Mouse (Mus musculus) intestine, embryonic 16.5 days (tissue): Measurements from ENCODE around the gene Irf7. TPM values are rescaled to one million over a fixed set of nuclear protein-coding genes. Genes with fewer than 3 reads are reported as not detected.
"Not testable (repeated sequence)": the region's sequence is repeated elsewhere in the genome, so short reads cannot be mapped to it uniquely, and the experiment has no call there.

Experiments
- ATAC-seq: fragments of 200-750 bp; cut with Nextera tagmentation; 2 replicates; pipeline ENCODE4 v1.8.0; 2017; ENCODE audit warnings: moderate TSS enrichment, moderate library complexity
- H3K27ac ChIP-seq: fragments of 300-500 bp; sonication (generic); 2 replicates; pipeline ENCODE4 v1.5.1; 2014; ENCODE audit warnings: mild to moderate bottlenecking, low read length
- H3K27me3 ChIP-seq: fragments of 300-500 bp; sonication (generic); replicated peaks from 2 replicates; pipeline ENCODE4 v1.6.1; 2014; ENCODE audit warnings: low read length, control low read depth, mixed read lengths; ENCODE audit not compliant: control insufficient read depth, insufficient read depth
- H3K36me3 ChIP-seq: fragments of 300-500 bp; sonication (generic); 2 replicates; pipeline ENCODE4 v1.6.1; 2014; ENCODE audit warnings: low read length, control low read depth; ENCODE audit not compliant: control insufficient read depth, insufficient read depth
- H3K4me1 ChIP-seq: fragments of 300-500 bp; sonication (generic); 2 replicates; pipeline ENCODE4 v1.6.1; 2014; ENCODE audit warnings: low read length, control low read depth, mixed read lengths; ENCODE audit not compliant: control insufficient read depth, insufficient read depth
- H3K4me2 ChIP-seq: fragments of 300-500 bp; sonication (generic); 2 replicates; pipeline ENCODE4 v1.6.1; 2014; ENCODE audit warnings: low read depth, low read length, control low read depth
- H3K4me3 ChIP-seq: fragments of 300-500 bp; sonication (generic); 2 replicates; pipeline ENCODE4 v1.5.1; 2014; ENCODE audit warnings: mild to moderate bottlenecking, low read length
- H3K9ac ChIP-seq: fragments of 300-500 bp; sonication (generic); 2 replicates; pipeline ENCODE4 v1.6.1; 2014; ENCODE audit warnings: low read depth, low read length
- H3K9me3 ChIP-seq: fragments of 300-500 bp; sonication (generic); 2 replicates; pipeline ENCODE4 v1.6.1; 2016; ENCODE audit warnings: low read length, control low read depth; ENCODE audit not compliant: control insufficient read depth
- WGBS: fragments of 180-500 bp; shearing (Covaris S2); extraction: QIAGEN DNeasy Blood & Tissue Kit; methylation state at CpG from one replicate; pipeline ENCODE4 v1.1.7; 2014; 5-methylcytosine and 5-hydroxymethylcytosine counted together
- polyA plus RNA-seq: library from polyadenylated mRNA; unstranded; fragments of >200 nt; fragmentation: Nextera tagmentation; extraction: Ambion mirVana; gene quantifications from 2 replicates; pipeline ENCODE4 v1.2.1, GENCODE M21; 2015

The Irf7 gene
- polyA plus RNA-seq, 1 experiment from 2014 or later, result 6.5 TPM

DNA sequence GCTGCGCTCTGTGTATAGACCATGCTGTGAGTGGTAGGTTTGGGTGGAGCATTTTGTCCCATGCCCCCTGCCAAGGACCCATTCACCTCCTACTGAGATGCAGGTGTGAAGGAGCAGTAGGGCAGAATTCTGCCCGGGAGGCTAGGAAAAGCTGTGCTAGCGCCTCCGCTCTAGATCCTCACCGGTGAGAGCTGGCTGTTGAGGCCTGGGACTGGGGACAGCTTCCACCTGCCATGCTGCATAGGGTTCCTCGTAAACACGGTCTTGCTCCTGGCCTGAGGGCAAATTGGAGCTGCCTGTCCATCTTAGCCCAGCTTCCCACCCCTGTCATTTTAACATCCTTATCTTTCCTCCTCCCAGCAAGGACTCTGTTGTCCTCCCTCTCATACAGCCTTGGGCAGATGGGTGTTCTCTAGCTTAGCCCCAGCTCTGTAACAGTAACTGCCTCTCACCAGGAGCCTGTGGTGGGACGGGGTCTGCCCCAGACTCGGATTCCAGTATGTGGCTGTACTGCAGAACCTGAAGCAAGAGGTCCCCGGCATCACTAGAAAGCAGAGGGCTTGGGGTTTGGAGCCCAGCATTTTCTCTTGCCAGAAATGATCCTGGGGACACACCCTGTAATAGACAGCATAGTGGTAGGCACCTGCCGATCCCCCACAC is 2.1 kb downstream of the Irf7 start:
- Histone ChIP-seq H3K27ac (no peak overlapping the region), H3K4me3 (no peak overlapping the region), H3K4me1 (peaks cover 12% of the 10 kb centered on the region), H3K9me3 (no peaks in the 10 kb centered on the region), H3K36me3 (peaks cover 24% of the 10 kb centered on the region), H3K27me3 (no peaks in the 10 kb centered on the region), H3K9ac (no peak overlapping the region), H3K4me2 (no peak overlapping the region)
- no peak for ATAC-seq
- 72% methylated on average over 11 of the region's 11 CpGs for WGBS

DNA sequence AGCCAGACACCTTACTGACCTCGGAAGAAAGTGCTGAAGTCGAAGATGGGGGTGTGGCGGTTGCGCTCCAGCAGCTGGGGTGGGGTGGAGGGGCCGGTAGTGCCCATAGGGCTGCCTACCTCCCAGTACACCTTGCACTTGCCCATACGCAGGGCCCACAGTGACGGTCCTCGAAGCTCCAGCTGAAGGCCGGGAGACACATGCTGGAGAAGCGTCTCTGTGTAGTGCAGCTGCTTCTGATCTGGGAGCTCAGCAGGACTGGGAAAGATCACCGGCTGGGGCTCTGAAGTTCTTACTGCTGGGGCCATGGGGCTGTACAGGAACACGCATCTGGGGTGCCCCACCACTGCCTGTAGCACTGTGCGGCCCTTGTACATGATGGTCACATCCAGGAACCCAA is 2.6 kb downstream of the Irf7 start:
- Histone ChIP-seq H3K4me2 (no peak overlapping the region), H3K9me3 (no peaks in the 10 kb centered on the region), H3K4me1 (peaks cover 12% of the 10 kb centered on the region), H3K27ac (no peak overlapping the region), H3K4me3 (no peak overlapping the region), H3K36me3 (peaks cover 28% of the 10 kb centered on the region), H3K9ac (no peak overlapping the region), H3K27me3 (no peaks in the 10 kb centered on the region)
- ATAC-seq, result no peak
- 90% methylated on average over 13 of the region's 13 CpGs for WGBS

DNA sequence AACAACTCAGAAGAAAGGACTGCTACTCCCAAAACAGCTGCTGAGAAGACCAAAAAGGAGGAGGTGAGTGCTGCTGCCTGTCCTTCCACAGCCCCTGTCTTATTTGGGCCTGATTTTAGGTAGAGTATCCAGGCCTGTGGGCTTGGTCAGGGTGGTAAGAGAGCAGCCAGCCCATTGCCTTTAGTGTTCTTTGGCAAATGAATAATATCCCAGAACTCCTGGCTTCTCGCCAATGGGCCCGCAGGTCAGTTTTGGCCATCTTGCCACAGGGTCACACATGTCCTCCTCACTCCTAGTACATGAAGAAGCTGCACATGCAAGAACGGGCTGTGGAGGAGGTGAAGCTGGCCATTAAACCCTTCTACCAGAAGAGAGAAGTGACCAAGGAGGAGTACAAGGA is 4.8 kb downstream of the Irf7 start:
- Histone ChIP-seq H3K9ac (no peak overlapping the region), H3K4me1 (peaks cover 10% of the 10 kb centered on the region), H3K9me3 (no peaks in the 10 kb centered on the region), H3K4me3 (no peak overlapping the region), H3K27me3 (no peaks in the 10 kb centered on the region), H3K36me3 (peaks cover 42% of the 10 kb centered on the region), H3K27ac (no peak overlapping the region), H3K4me2 (no peak overlapping the region)
- ATAC-seq, result no peak
- 93% methylated on average over 3 of the region's 3 CpGs for WGBS

DNA sequence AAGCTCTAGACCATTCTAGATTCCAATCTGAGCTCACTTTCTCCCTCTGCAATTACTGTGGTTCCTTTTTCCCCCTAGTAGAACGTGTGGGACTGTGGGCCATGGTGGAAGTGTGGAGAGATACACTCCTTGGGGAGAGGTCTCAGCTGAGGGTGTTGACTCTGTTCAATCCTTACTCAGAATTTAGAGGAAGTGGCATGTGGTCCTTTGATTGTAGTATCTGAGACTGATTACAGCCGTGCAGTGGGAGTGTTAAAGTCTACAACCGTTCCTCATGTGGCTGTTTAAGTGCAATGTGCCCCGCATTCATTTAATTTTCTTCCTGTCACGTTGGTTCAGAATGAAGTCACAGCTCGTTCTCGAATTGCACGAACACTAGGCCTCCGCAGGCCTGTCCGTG is 10.1 kb downstream of the Irf7 start:
- Histone ChIP-seq H3K4me2 (no peak overlapping the region), H3K9ac (no peak overlapping the region), H3K36me3 (peaks cover 44% of the 10 kb centered on the region), H3K9me3 (no peaks in the 10 kb centered on the region), H3K27me3 (no peaks in the 10 kb centered on the region), H3K4me3 (no peak overlapping the region), H3K27ac (no peak overlapping the region), H3K4me1 (no peaks in the 10 kb centered on the region)
- WGBS, result 90% methylated on average over 10 of the region's 10 CpGs
- no peak for ATAC-seq

DNA sequence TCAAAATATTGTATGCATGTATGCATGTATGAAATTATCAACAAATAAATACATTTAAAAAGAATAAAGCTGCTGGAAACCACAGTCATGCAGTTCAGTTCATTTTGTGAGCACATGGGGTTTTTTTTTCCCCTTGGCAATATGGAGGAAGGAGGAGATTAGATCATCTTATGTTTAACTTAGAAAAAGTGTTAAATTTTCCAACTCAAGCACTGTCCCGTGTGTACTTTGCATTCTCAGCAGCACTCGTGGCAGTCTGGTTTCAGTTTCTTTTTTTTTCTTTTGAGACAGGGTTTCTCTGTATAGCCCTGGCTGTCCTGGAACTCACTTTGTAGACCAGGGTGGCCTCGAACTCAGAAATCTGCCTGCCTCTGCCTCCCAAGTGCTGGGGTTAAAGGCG is 15.8 kb downstream of the Irf7 start:
- not testable (repeated sequence) for H3K9ac ChIP-seq, H3K27me3 ChIP-seq, H3K9me3 ChIP-seq, H3K4me2 ChIP-seq, ATAC-seq, H3K4me3 ChIP-seq, H3K4me1 ChIP-seq, H3K27ac ChIP-seq
- WGBS, result 81% methylated on average over 4 of the region's 4 CpGs
- peaks cover 32% of the 10 kb centered on the region for H3K36me3 ChIP-seq

DNA sequence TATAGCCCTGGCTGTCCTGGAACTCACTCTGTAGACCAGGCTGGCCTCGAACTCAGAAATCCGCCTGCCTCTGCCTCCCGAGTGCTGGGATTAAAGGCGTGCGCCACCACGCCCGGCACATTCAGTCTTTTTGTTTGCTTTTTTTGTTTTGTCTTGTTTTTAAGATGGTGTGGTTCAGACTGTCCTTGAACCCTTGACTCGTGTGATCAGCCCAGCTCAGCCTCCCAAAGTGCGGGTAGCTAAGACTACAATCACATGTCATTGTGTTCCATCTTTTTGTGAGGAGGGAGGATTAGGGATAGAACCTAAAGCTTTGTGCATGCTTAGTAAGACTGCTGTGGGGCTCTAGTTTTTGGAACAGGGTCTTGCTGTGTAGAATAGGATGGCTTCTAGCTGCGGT is 34.7 kb downstream of the Irf7 start:
- H3K4me2 ChIP-seq, result no peak overlapping the region
- H3K36me3 ChIP-seq, result peaks cover 19% of the 10 kb centered on the region

DNA sequence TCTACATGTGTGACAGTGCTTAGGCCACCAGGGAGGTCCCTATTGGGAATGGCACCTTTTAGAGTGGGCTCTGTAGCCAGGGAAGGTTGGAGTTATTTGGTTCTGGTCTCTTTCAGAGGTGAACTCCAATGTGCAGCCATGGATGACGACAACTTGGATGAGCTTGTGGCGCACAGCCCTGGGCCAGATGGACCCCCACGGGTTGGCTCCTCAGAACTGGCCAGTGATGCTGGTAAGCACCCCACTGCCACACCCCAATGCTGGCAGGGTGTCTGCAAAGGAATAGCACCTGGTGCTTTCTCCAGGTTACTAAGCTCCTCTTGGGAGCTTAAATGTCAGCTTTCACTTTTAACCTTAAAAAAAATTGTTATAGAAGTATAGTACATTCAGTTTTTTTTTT is 35.2 kb downstream of the Irf7 start:
- no peaks in the 10 kb centered on the region for H3K27me3 ChIP-seq
- H3K27ac ChIP-seq, result no peak overlapping the region
- H3K4me3 ChIP-seq, result no peak overlapping the region
- no peak overlapping the region for H3K4me2 ChIP-seq
- peaks cover 18% of the 10 kb centered on the region for H3K36me3 ChIP-seq
- no peaks in the 10 kb centered on the region for H3K9me3 ChIP-seq
- peaks cover 8% of the 10 kb centered on the region for H3K4me1 ChIP-seq
- no peak overlapping the region for H3K9ac ChIP-seq
- no peak for ATAC-seq
- 93% methylated on average over 3 of the region's 3 CpGs for WGBS

More for the DNA sequence above, 34.7 kb downstream of the Irf7 start:
- Histone ChIP-seq H3K27ac (no peak overlapping the region), H3K9ac (no peak overlapping the region), H3K4me3 (no peak overlapping the region), H3K4me1 (peaks cover 8% of the 10 kb centered on the region), H3K27me3 (no peaks in the 10 kb centered on the region), H3K9me3 (no peaks in the 10 kb centered on the region)
- WGBS, result 93% methylated on average over 9 of the region's 10 CpGs
- ATAC-seq, result no peak

DNA sequence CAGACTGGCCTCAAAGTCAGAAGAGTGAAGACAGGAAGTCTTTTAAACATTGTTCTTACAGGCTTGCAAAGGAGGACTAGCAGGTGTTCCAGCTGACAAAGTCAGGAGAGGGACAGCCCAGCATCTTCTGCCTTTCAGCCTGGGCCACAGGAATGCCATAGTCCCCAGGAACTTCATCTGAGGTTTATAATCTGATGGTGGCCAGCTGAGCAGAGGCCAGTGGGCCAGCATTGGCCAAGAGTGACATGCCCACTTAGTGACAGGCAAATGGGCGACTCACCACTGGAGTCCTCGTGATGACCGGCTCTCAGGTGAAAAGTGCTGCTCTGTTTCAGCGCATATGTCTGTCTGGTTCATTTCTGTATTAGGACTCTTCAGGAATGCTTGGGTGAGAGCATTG is 35.7 kb downstream of the Irf7 start:
- H3K9ac ChIP-seq, result no peak overlapping the region
- H3K9me3 ChIP-seq, result no peaks in the 10 kb centered on the region
- peaks cover 8% of the 10 kb centered on the region for H3K4me1 ChIP-seq
- no peak overlapping the region for H3K27ac ChIP-seq
- 87% methylated on average over 4 of the region's 4 CpGs for WGBS
- H3K4me2 ChIP-seq, result no peak overlapping the region
- no peak overlapping the region for H3K4me3 ChIP-seq
- no peaks in the 10 kb centered on the region for H3K27me3 ChIP-seq
- no peak for ATAC-seq
- H3K36me3 ChIP-seq, result peaks cover 15% of the 10 kb centered on the region

DNA sequence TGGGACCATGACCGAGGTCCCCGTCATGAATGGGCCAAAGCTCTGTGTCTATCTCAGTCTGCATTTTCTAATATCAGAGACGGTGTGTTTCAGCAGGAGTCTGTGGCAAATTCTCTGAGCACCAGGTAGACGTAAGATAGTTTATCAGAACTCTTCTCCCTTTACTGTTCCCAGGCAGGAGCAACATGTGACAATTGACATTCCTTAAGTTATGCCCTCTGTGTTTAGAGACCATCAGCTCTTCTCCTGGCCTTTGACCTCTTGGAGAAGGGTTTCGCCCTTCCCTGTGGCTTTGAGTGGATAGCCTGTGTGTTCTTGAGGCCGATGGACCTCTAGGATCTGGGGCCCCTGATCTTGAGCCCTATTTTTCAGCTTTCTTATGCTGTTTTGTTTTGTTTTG is 36.6 kb downstream of the Irf7 start:
- peaks cover 8% of the 10 kb centered on the region for H3K4me1 ChIP-seq
- peak overlapping the region; percentile 98 for H3K9ac ChIP-seq
- H3K36me3 ChIP-seq, result peaks cover 12% of the 10 kb centered on the region
- peak overlapping the region; percentile 82 for H3K4me3 ChIP-seq
- H3K27me3 ChIP-seq, result no peaks in the 10 kb centered on the region
- no peak for ATAC-seq
- 44% methylated on average over 6 of the region's 6 CpGs for WGBS
- no peaks in the 10 kb centered on the region for H3K9me3 ChIP-seq
- H3K4me2 ChIP-seq, result peak overlapping the region; percentile 79
- H3K27ac ChIP-seq, result no peak overlapping the region
